Mouse (Mus musculus) embryonic fibroblast, embryonic 13.5 days (primary cell): ENCODE measurements around the gene Pcbp3.

Source experiments
- CTCF ChIP-seq: IDR thresholded peaks from 2 replicates; pipeline ENCODE4 v1.5.1; 2011; ENCODE audit warnings: mild to moderate bottlenecking, control low read depth, low read length, moderate library complexity, borderline replicate concordance; ENCODE audit not compliant: insufficient read depth
- POLR2A ChIP-seq: IDR thresholded peaks from 2 replicates; pipeline ENCODE4 v1.6.1; 2011; ENCODE audit warnings: low read depth, mild to moderate bottlenecking, control low read depth, low read length, moderate library complexity

GRCm38 (mm10) chr10:76931794-76932193 is 29.9 kb downstream of the Pcbp3 start:
- no peak for TF ChIP-seq POLR2A
- TF ChIP-seq CTCF: no peak
